Mouse (Mus musculus) thymus, adult 2 months (tissue): ENCODE results near the gene Fto.

Source experiments
- CTCF ChIP-seq: fragments of 200-500 bp; IDR thresholded peaks from 2 replicates; pipeline ENCODE4 v1.5.1; 2012; ENCODE audit warnings: mild to moderate bottlenecking, control low read depth, low read length, moderate library complexity, borderline replicate concordance; ENCODE audit not compliant: control insufficient read depth, poor library complexity, insufficient read depth; ENCODE audit errors: extremely low read depth
- POLR2A ChIP-seq: fragments of 200-500 bp; IDR thresholded peaks from 2 replicates; pipeline ENCODE4 v1.6.1; 2012; ENCODE audit warnings: mild to moderate bottlenecking, low read length, control low read depth, moderate library complexity; ENCODE audit not compliant: control insufficient read depth, poor library complexity, insufficient read depth; ENCODE audit errors: extremely low read depth

DNA sequence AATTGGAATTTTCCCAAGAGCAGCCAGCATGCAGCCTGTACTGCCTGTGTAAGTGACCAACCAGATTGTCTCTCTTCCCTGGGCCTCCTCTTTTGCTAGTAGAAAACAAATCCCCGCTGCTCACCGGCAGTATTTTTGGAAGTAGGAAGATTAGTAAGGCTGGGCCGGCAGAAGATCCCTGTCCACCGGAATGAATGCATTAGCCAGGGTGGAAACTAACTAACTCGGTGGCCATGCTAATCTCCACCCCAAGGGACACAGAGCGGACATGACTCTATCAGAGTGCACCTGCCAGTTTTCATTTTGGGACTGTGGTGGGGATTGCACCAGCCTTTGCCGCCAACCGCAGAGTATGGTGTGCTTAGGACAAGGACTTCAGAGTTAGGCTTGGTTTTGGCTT lies 319.1 kb downstream of the Fto start:
- TF ChIP-seq CTCF (no peak), POLR2A (no peak)
